Mouse (Mus musculus): ENCODE data around the gene Bscl2.

GRCm38 (mm10) chr19:8803879-8804660 is 33.2 kb upstream of the Bscl2 start:
- TF ChIP-seq CTCF (IDR thresholded peaks at IDR 0.05; ENCODE audit: low read depth) (no peak), EP300 (IDR thresholded peaks at IDR 0.05; ENCODE audit: low read depth) (no peak)

Measured in liver, embryonic 14.5 days (tissue).